Mouse (Mus musculus) E14TG2a.4 (cell line): Measurements from ENCODE around the gene Swsap1.

Source experiments
- CTCF ChIP-seq: conservative IDR thresholded peaks from 2 replicates; pipeline ENCODE4 v1.5.1; 2014; ENCODE audit warnings: low read length
- NANOG ChIP-seq: IDR thresholded peaks from 2 replicates; pipeline ENCODE4 v1.6.1; 2014; ENCODE audit warnings: borderline replicate concordance, low read length, mixed read lengths
- POU5F1 ChIP-seq: IDR thresholded peaks from 2 replicates; pipeline ENCODE4 v1.6.1; 2014; ENCODE audit warnings: low read length, borderline replicate concordance

DNA sequence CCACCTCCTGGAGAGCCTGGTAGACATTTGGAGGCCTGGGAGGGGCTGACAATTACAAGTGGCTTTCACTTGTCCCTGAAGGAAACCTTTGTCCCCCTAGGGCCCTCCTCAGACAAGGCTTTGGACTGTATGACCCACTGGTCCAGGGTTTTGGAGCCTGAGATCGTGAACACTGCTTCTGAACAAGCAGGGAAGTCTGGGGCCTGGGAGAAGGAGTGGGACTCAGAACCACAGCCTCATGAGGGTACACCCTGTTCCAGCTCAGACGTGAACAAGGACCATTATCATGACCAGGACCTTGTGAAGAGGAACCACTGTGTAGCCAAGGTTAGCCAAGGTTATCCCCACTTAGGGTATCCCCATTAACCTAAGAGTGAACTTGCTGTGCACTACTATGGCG is 26.3 kb upstream of the Swsap1 start:
- no peak for TF ChIP-seq CTCF
- TF ChIP-seq NANOG, result no peak
- TF ChIP-seq POU5F1, result no peak
